Mouse (Mus musculus): ENCODE data around the gene Mob1a. TPM values are rescaled to one million over a fixed set of nuclear protein-coding genes. Genes with fewer than 3 reads are reported as not detected.

Gene Mob1a
- total and polyA plus RNA-seq, 3 experiments = 57.0 to 120 (median 74.7) TPM

GRCm38 (mm10) chr6:83326394-83326736, 549 bp downstream of the Mob1a start:
- Histone ChIP-seq H3K9ac (ENCODE audit: control insufficient read depth, low read depth, low read length, poor library complexity, severe bottlenecking) (peak overlapping the region; percentile 94), H3K36me3 (ENCODE audit: control insufficient read depth in 1 of 2, insufficient read depth in 2 of 2, low read length in 2 of 2) (peaks cover 17 to 32% of the 10 kb centered on the region in 2 experiments), H3K27me3 (ENCODE audit: control insufficient read depth in 1 of 2, insufficient read depth in 2 of 2, low read length in 2 of 2) (no peaks in the 10 kb centered on the region), H3K79me2 (ENCODE audit: control insufficient read depth, insufficient read depth, low read length, poor library complexity) (peaks cover 34% of the 10 kb centered on the region), H3K9me3 (replicated peaks; ENCODE audit: insufficient read depth, low read length) (no peaks in the 10 kb centered on the region), H3K4me3 (ENCODE audit: control insufficient read depth in 1 of 2, insufficient read depth in 1 of 2, low read depth in 2 of 2, low read length in 2 of 2) (peak overlapping the region; percentile 63 to 90), H3K27ac (ENCODE audit: control insufficient read depth, low read depth, low read length) (peak overlapping the region; percentile 74), H3K4me1 (ENCODE audit: control insufficient read depth in 1 of 2, insufficient read depth in 2 of 2, low read length in 2 of 2) (peaks cover 9 to 13% of the 10 kb centered on the region in 2 experiments)
- no peak for DNase-seq (ENCODE audit: low read depth, low spot score)
- TF ChIP-seq MAZ (IDR thresholded peaks at IDR 0.05; ENCODE audit: low read depth, low read length) (no peak), MYC (IDR thresholded peaks at IDR 0.05; ENCODE audit: low read depth, low read length) (0 out of 2 replicates have a peak, but pooled peaks have one; percentile 41)

- TF ChIP-seq ETS1 (IDR thresholded peaks at IDR 0.05; ENCODE audit: low read depth, low read length) (peak; percentile 22; the same call in 1 of the 2 replicates), POLR2AphosphoS2 (IDR thresholded peaks at IDR 0.05; ENCODE audit: low read length) (no peak)
- Histone ChIP-seq H3K79me2 (ENCODE audit: control insufficient read depth, insufficient read depth, low read length, poor library complexity) (peaks cover 34% of the 10 kb centered on the region), H3K9me3 (replicated peaks; ENCODE audit: insufficient read depth, low read length) (no peaks in the 10 kb centered on the region), H3K27ac (ENCODE audit: control insufficient read depth, low read depth, low read length) (no peak overlapping the region; the same call in 1 of the 2 replicates), H3K27me3 (ENCODE audit: control insufficient read depth in 1 of 2, insufficient read depth in 2 of 2, low read length in 2 of 2) (no peaks in the 10 kb centered on the region), H3K9ac (ENCODE audit: control insufficient read depth, low read depth, low read length, poor library complexity, severe bottlenecking) (peak overlapping the region; percentile 94), H3K4me1 (ENCODE audit: control insufficient read depth in 1 of 2, insufficient read depth in 2 of 2, low read length in 2 of 2) (peaks cover 9 to 13% of the 10 kb centered on the region in 2 experiments), H3K4me3 (ENCODE audit: control insufficient read depth in 1 of 2, insufficient read depth in 1 of 2, low read depth in 2 of 2, low read length in 2 of 2) (peak overlapping the region; percentile 63 to 90), H3K36me3 (ENCODE audit: control insufficient read depth in 1 of 2, insufficient read depth in 2 of 2, low read length in 2 of 2) (peaks cover 21 to 32% of the 10 kb centered on the region in 2 experiments)
- peak; percentile 58 for DNase-seq (ENCODE audit: low read depth, low spot score)
Observed at GRCm38 (mm10) chr6:83326761-83327160, 945 bp downstream of the Mob1a start.

- H3K9ac ChIP-seq (ENCODE audit: control insufficient read depth, low read depth, low read length, poor library complexity, severe bottlenecking) = no peak overlapping the region
- peaks cover 27 to 34% of the 10 kb centered on the region in 2 experiments for H3K36me3 ChIP-seq (ENCODE audit: control insufficient read depth in 1 of 2, insufficient read depth in 2 of 2, low read length in 2 of 2)
Observed at GRCm38 (mm10) chr6:83327591-83328190, 1.9 kb downstream of the Mob1a start.

GRCm38 (mm10) chr6:83341387-83341786, 15.6 kb downstream of the Mob1a start:
- DNase-seq (ENCODE audit: low read depth, low spot score) = no peak
- Histone ChIP-seq H3K9ac (ENCODE audit: control insufficient read depth, low read depth, low read length, poor library complexity, severe bottlenecking) (no peak overlapping the region), H3K36me3 (ENCODE audit: control insufficient read depth in 1 of 2, insufficient read depth in 2 of 2, low read length in 2 of 2) (peaks cover 0 to 38% of the 10 kb centered on the region in 2 experiments; a peak in 2 of 4 replicates), H3K27me3 (ENCODE audit: control insufficient read depth in 1 of 2, insufficient read depth in 2 of 2, low read length in 2 of 2) (no peaks in the 10 kb centered on the region), H3K4me3 (ENCODE audit: control insufficient read depth in 1 of 2, insufficient read depth in 1 of 2, low read depth in 2 of 2, low read length in 2 of 2) (no peak overlapping the region), H3K9me3 (replicated peaks; ENCODE audit: insufficient read depth, low read length) (no peaks in the 10 kb centered on the region), H3K27ac (ENCODE audit: control insufficient read depth, low read depth, low read length) (no peak overlapping the region), H3K4me1 (ENCODE audit: control insufficient read depth in 1 of 2, insufficient read depth in 2 of 2, low read length in 2 of 2) (no peaks in the 10 kb centered on the region), H3K79me2 (ENCODE audit: control insufficient read depth, insufficient read depth, low read length, poor library complexity) (no peaks in the 10 kb centered on the region)
- no peak for TF ChIP-seq NELFE (IDR thresholded peaks at IDR 0.05; ENCODE audit: low read depth, low read length)
- no peak for TF ChIP-seq CTCF (IDR thresholded peaks at IDR 0.05 in 2 of 3, conservative IDR thresholded peaks at IDR 0.05 in 1 of 3; ENCODE audit: control insufficient read depth in 1 of 3, insufficient read depth in 1 of 3, low read depth in 2 of 3, low read length in 3 of 3, poor library complexity in 1 of 3, severe bottlenecking in 1 of 3)
- TF ChIP-seq ELF1 (IDR thresholded peaks at IDR 0.05; ENCODE audit: low read depth, low read length) = no peak
- TF ChIP-seq MXI1 (IDR thresholded peaks at IDR 0.05; ENCODE audit: low read depth, low read length) = no peak
- no peak for TF ChIP-seq ZKSCAN1 (IDR thresholded peaks at IDR 0.05; ENCODE audit: low read depth, low read length)
- no peak for TF ChIP-seq JUND (IDR thresholded peaks at IDR 0.05; ENCODE audit: low read depth, low read length)
- TF ChIP-seq MAFK (IDR thresholded peaks at IDR 0.05; ENCODE audit: borderline replicate concordance, low read depth, low read length) = no peak
- no peak for TF ChIP-seq GATA1 (IDR thresholded peaks at IDR 0.05; ENCODE audit: low read depth, low read length)
- no peak for TF ChIP-seq ZC3H11A (IDR thresholded peaks at IDR 0.05; ENCODE audit: low read depth, low read length)
- TF ChIP-seq ZMIZ1 (IDR thresholded peaks at IDR 0.05; ENCODE audit: low read depth, low read length) = no peak
- TF ChIP-seq HCFC1 (IDR thresholded peaks at IDR 0.05; ENCODE audit: low read depth, low read length) = no peak

More at GRCm38 (mm10) chr6:83327591-83328190, 1.9 kb downstream of the Mob1a start:
- Histone ChIP-seq H3K27me3 (ENCODE audit: control insufficient read depth in 1 of 2, insufficient read depth in 2 of 2, low read length in 2 of 2) (no peaks in the 10 kb centered on the region), H3K27ac (ENCODE audit: control insufficient read depth, low read depth, low read length) (no peak overlapping the region), H3K79me2 (ENCODE audit: control insufficient read depth, insufficient read depth, low read length, poor library complexity) (peaks cover 34% of the 10 kb centered on the region), H3K9me3 (replicated peaks; ENCODE audit: insufficient read depth, low read length) (no peaks in the 10 kb centered on the region), H3K4me1 (ENCODE audit: control insufficient read depth in 1 of 2, insufficient read depth in 2 of 2, low read length in 2 of 2) (peaks cover 9 to 13% of the 10 kb centered on the region in 2 experiments), H3K4me3 (ENCODE audit: control insufficient read depth in 1 of 2, insufficient read depth in 1 of 2, low read depth in 2 of 2, low read length in 2 of 2) (peak overlapping the region in 1 of 2 experiments; percentile 63; a peak in 3 of 4 replicates)
- DNase-seq (ENCODE audit: low read depth, low spot score) = peak; percentile 48
- TF ChIP-seq MXI1 (IDR thresholded peaks at IDR 0.05; ENCODE audit: low read depth, low read length) = peak; percentile 27; the same call in 1 of the 2 replicates
- TF ChIP-seq CTCF (IDR thresholded peaks at IDR 0.05 in 2 of 3, conservative IDR thresholded peaks at IDR 0.05 in 1 of 3; ENCODE audit: control insufficient read depth in 1 of 3, insufficient read depth in 1 of 3, low read depth in 2 of 3, low read length in 3 of 3, poor library complexity in 1 of 3, severe bottlenecking in 1 of 3) = peak in 2 of 3 experiments; percentile 8 to 24; a peak in 3 of 6 replicates
- no peak for TF ChIP-seq GATA1 (IDR thresholded peaks at IDR 0.05; ENCODE audit: low read depth, low read length)
- TF ChIP-seq ZNF384 (IDR thresholded peaks at IDR 0.05; ENCODE audit: low read depth, low read length) = peak; percentile 51; the same call in 1 of the 2 replicates

All from MEL (cell line).